Mouse (Mus musculus) brown adipose tissue, adult 24 weeks (tissue): ENCODE measurements around the gene Atp1a3. TPM values are rescaled to one million over a fixed set of nuclear protein-coding genes. Genes with fewer than 3 reads are reported as not detected.

Experiments
- H3K27ac ChIP-seq: fragments of 200-500 bp; replicated peaks from 2 replicates; pipeline ENCODE4 v1.5.1; 2012; ENCODE audit warnings: low read depth, mild to moderate bottlenecking, low read length
- H3K4me1 ChIP-seq: fragments of 200-500 bp; 2 replicates; pipeline ENCODE4 v1.6.1; 2012; ENCODE audit warnings: low read length, mixed read lengths; ENCODE audit not compliant: control insufficient read depth, insufficient read depth, insufficient read length
- H3K4me3 ChIP-seq: fragments of 200-500 bp; 2 replicates; pipeline ENCODE4 v1.5.1; 2012; ENCODE audit warnings: low read depth, mild to moderate bottlenecking, low read length, moderate library complexity; ENCODE audit not compliant: insufficient read depth
- polyA plus RNA-seq: library from polyadenylated mRNA; stranded (reverse); fragments of >200 nt; gene quantifications from 2 replicates; pipeline ENCODE4 v1.2.4, GENCODE M21; 2012; ENCODE audit not compliant: missing spikeins, insufficient read depth, insufficient read length

Atp1a3 gene
- polyA plus RNA-seq, 1 experiment, result 5.9 TPM

GRCm38 (mm10) chr7:25009099-25009700 is 3.4 kb upstream of the Atp1a3 start:
- H3K4me1 ChIP-seq, result no peaks in the 10 kb centered on the region
- no peak overlapping the region for H3K27ac ChIP-seq
- no peak overlapping the region for H3K4me3 ChIP-seq

- H3K27ac ChIP-seq, result no peak overlapping the region
- H3K4me3 ChIP-seq, result no peak overlapping the region
- H3K4me1 ChIP-seq, result no peaks in the 10 kb centered on the region
These were observed 2.9 kb upstream of the Atp1a3 start for GRCm38 (mm10) chr7:25008635-25009034.

GRCm38 (mm10) chr7:25007609-25008374 is 2.0 kb upstream of the Atp1a3 start:
- Histone ChIP-seq H3K4me1 (no peaks in the 10 kb centered on the region), H3K4me3 (no peak overlapping the region), H3K27ac (no peak overlapping the region)

- no peaks in the 10 kb centered on the region for H3K4me1 ChIP-seq
- H3K4me3 ChIP-seq, result no peak overlapping the region
- H3K27ac ChIP-seq, result no peak overlapping the region
These were observed 1.0 kb upstream of the Atp1a3 start for GRCm38 (mm10) chr7:25006586-25007364.

- H3K4me1 ChIP-seq, result no peaks in the 10 kb centered on the region
- no peak overlapping the region for H3K27ac ChIP-seq
- no peak overlapping the region for H3K4me3 ChIP-seq
These were observed 413 bp upstream of the Atp1a3 start for GRCm38 (mm10) chr7:25006171-25006570.

GRCm38 (mm10) chr7:25004806-25005205 is 952 bp downstream of the Atp1a3 start:
- H3K4me1 ChIP-seq, result no peaks in the 10 kb centered on the region
- no peak overlapping the region for H3K27ac ChIP-seq
- no peak overlapping the region for H3K4me3 ChIP-seq

GRCm38 (mm10) chr7:25003820-25004388 is 1.9 kb downstream of the Atp1a3 start:
- Histone ChIP-seq H3K4me1 (no peaks in the 10 kb centered on the region), H3K27ac (no peak overlapping the region), H3K4me3 (no peak overlapping the region)

- no peak overlapping the region for H3K4me3 ChIP-seq
- no peaks in the 10 kb centered on the region for H3K4me1 ChIP-seq
- H3K27ac ChIP-seq, result no peak overlapping the region
These were observed 2.5 kb downstream of the Atp1a3 start for GRCm38 (mm10) chr7:25003291-25003690.

- no peaks in the 10 kb centered on the region for H3K4me1 ChIP-seq
- H3K4me3 ChIP-seq, result no peak overlapping the region
- no peak overlapping the region for H3K27ac ChIP-seq
These were observed 5.0 kb downstream of the Atp1a3 start for GRCm38 (mm10) chr7:25000711-25001110.

GRCm38 (mm10) chr7:25000211-25000610 is 5.5 kb downstream of the Atp1a3 start:
- no peak overlapping the region for H3K4me3 ChIP-seq
- H3K27ac ChIP-seq, result no peak overlapping the region
- no peaks in the 10 kb centered on the region for H3K4me1 ChIP-seq

GRCm38 (mm10) chr7:24993081-24993480 is 12.7 kb downstream of the Atp1a3 start:
- Histone ChIP-seq H3K27ac (no peak overlapping the region), H3K4me3 (no peak overlapping the region), H3K4me1 (no peaks in the 10 kb centered on the region)

- H3K4me1 ChIP-seq, result no peaks in the 10 kb centered on the region
- no peak overlapping the region for H3K4me3 ChIP-seq
- H3K27ac ChIP-seq, result no peak overlapping the region
These were observed 15.3 kb downstream of the Atp1a3 start for GRCm38 (mm10) chr7:24990478-24990877.

- no peak overlapping the region for H3K27ac ChIP-seq
- H3K4me3 ChIP-seq, result no peak overlapping the region
- no peaks in the 10 kb centered on the region for H3K4me1 ChIP-seq
These were observed 17.8 kb downstream of the Atp1a3 start for GRCm38 (mm10) chr7:24987941-24988340.

- Histone ChIP-seq H3K27ac (no peak overlapping the region), H3K4me3 (no peak overlapping the region), H3K4me1 (no peaks in the 10 kb centered on the region)
These were observed 20.0 kb downstream of the Atp1a3 start for GRCm38 (mm10) chr7:24985799-24986198.

- H3K4me3 ChIP-seq, result no peak overlapping the region
- no peaks in the 10 kb centered on the region for H3K4me1 ChIP-seq
- no peak overlapping the region for H3K27ac ChIP-seq
These were observed 21.5 kb downstream of the Atp1a3 start for GRCm38 (mm10) chr7:24984307-24984706.
